Mouse (Mus musculus): ENCODE data around the gene Spx. TPM values are rescaled to one million over a fixed set of nuclear protein-coding genes. Genes with fewer than 3 reads are reported as not detected.

Spx gene
- polyA plus RNA-seq, 1 experiment from 2014 or later, result 1.7 TPM

DNA sequence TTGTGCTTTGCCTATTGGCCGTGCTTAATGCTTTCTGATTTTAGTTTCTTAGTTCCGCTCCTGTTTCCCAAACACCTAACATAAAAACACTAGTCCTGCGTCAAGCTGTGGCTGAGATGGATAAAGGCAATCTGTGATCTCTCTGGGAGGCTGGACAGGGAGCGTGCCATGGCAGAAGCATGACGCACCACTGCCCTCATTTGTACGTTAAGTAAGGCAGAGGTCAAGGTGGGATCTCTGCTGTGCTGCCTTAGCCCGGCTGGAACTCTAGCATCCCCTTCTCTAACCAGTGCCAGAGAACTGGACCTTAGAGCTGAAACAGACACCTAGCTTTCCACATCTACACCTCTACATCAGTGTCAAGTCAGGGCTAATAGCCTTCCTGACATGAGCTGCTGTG, 31.6 kb upstream of the Spx start:
- Histone ChIP-seq H3K9me3 (replicated peaks; ENCODE audit: control insufficient read depth, low read length) (no peaks in the 10 kb centered on the region), H3K4me1 (ENCODE audit: control insufficient read depth, insufficient read depth, low read length) (0 out of 2 replicates have a peak, but pooled peaks cover 3% of the 10 kb centered on the region), H3K4me3 (ENCODE audit: low read depth, low read length) (no peak overlapping the region), H3K9ac (ENCODE audit: low read length) (no peak overlapping the region), H3K27ac (ENCODE audit: low read depth, low read length) (no peak overlapping the region), H3K4me2 (ENCODE audit: low read length) (no peak overlapping the region), H3K27me3 (replicated peaks; ENCODE audit: control insufficient read depth, insufficient read depth, low read length) (no peaks in the 10 kb centered on the region), H3K36me3 (ENCODE audit: control insufficient read depth, insufficient read depth, low read length) (peaks cover 12% of the 10 kb centered on the region)
- no peak for DNase-seq (ENCODE audit: low spot score)
- 94% methylated on average over 7 of the region's 7 CpGs for WGBS
- no peak for ATAC-seq

DNA sequence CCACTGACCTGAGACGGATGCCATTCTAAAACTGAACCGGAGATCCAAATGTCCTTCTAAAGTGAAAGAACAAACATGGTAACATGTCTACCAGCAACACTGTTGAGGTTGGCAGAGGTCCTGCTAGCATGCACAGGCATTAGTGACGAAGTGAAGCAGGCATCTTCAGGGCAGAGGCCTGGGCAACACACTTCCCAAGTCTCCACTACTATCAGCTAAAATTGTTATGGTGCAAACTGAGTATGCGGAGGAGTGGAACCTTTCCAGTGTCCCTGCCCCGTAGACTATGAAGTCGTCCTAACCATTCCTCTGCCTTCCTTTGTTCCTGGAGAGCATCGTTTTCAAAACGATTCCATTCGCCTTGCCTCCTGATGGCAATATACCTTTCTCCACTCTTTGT, 28.7 kb upstream of the Spx start:
- DNase-seq (ENCODE audit: low spot score), result no peak
- WGBS, result 89% methylated on average over 9 of the region's 9 CpGs
- no peak for ATAC-seq
- Histone ChIP-seq H3K36me3 (ENCODE audit: control insufficient read depth, insufficient read depth, low read length) (no peaks in the 10 kb centered on the region), H3K9me3 (replicated peaks; ENCODE audit: control insufficient read depth, low read length) (no peaks in the 10 kb centered on the region), H3K4me2 (ENCODE audit: low read length) (no peak overlapping the region), H3K27me3 (replicated peaks; ENCODE audit: control insufficient read depth, insufficient read depth, low read length) (no peaks in the 10 kb centered on the region), H3K4me3 (ENCODE audit: low read depth, low read length) (no peak overlapping the region), H3K4me1 (ENCODE audit: control insufficient read depth, insufficient read depth, low read length) (peaks cover 14% of the 10 kb centered on the region), H3K27ac (ENCODE audit: low read depth, low read length) (no peak overlapping the region), H3K9ac (ENCODE audit: low read length) (no peak overlapping the region)

DNA sequence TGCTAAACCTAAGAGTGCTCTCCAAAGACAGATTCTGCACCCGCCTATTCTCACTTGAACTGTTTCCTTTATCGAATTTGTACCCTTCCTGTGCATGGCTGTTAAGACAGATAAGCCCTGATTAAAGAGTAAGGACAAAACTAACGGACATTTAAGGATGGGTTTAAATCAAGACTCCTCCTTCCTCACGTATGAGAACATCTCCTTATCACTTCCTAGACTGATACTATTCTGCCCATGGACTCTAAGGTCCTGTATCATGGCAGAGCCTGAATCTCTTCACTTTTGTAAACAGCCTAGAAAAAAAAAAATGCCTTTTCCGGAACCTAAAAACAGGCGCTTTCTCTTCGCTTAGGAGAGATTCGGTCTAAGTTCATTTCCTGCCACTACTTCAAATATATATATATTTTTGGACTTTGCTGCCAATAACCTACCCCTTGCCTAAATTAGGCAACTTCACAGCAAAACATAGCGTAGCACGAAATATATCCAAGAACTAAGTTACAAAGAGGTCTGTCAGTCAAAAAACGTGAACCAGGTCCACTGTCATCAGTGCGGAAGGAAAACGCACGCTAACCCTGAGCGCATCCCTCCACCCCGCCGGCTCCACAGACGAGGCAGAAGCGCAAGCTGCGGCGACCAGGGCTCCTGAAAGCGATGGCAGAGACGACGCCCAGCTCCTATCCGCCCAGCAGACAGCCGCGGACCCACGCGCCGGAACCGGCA, 26.8 kb upstream of the Spx start:
- DNase-seq (ENCODE audit: low spot score) (no peak), ATAC-seq (peak; percentile 81)

DNA sequence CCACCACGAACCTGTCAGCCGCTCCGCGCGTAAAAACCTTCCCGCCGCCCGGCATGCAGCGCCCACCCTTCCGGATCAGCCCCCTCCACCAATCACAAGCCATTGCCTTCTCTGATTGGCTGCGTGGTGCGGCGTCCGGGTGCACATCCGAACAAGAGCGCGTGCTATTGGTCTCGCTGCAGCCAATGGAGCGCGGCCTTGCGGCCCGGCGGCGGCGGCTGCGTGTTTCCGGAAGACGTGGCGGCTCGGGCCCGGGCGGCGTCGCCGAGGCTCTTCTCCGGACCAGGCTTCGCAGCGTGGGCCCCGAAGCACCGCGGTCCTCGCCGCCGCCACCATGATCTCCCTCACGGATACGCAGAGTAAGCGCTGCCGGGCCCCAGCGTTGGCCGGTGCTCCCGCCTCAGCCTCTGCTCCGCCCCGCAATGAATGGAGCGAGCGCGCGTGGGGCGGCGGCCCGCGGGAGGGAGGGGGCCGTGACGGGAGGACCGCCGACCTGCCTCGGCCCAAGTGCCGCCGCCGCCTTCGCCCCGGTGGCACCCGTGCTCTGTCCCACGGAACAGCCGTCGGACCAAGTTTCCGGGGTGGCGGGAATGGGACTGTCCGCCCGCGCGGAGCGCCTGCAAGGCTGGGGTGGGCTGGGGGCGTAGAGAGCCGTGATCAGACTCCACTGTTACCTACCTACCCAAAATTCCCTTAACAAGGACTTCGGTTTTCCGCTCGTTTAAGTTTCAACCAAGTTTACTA, 26.1 kb upstream of the Spx start, which contains the start of the genes Recql and Golt1b:
Recql (minus strand) TSS at position 77 of the 744 bp plus-strand sequence.
Golt1b (plus strand) TSS at position 211 of the 744 bp plus-strand sequence.
- no peaks in the 10 kb centered on the region for H3K9me3 ChIP-seq (replicated peaks; ENCODE audit: control insufficient read depth, low read length)
- H3K36me3 ChIP-seq (ENCODE audit: control insufficient read depth, insufficient read depth, low read length), result no peaks in the 10 kb centered on the region
- no peak within 1 kb of the TSS for H3K27ac ChIP-seq (ENCODE audit: low read depth, low read length)
- no peaks in the 10 kb centered on the region for H3K27me3 ChIP-seq (replicated peaks; ENCODE audit: control insufficient read depth, insufficient read depth, low read length)
- under 1% methylated on average over 67 of the region's 87 CpGs for WGBS
- H3K4me3 ChIP-seq (ENCODE audit: low read depth, low read length), result peak within 1 kb of the TSS; percentile 99
- peak; percentile 100 for ATAC-seq
- H3K4me1 ChIP-seq (ENCODE audit: control insufficient read depth, insufficient read depth, low read length), result peaks cover 14% of the 10 kb centered on the region
- peak; percentile 98 for DNase-seq (ENCODE audit: low spot score)
- H3K4me2 ChIP-seq (ENCODE audit: low read length), result peak within 1 kb of the TSS; percentile 74
- H3K9ac ChIP-seq (ENCODE audit: low read length), result peak within 1 kb of the TSS; percentile 91

More for the DNA sequence above, 26.8 kb upstream of the Spx start:
- peak overlapping the region; percentile 91 for H3K9ac ChIP-seq (ENCODE audit: low read length)
- H3K9me3 ChIP-seq (replicated peaks; ENCODE audit: control insufficient read depth, low read length), result no peaks in the 10 kb centered on the region
- peak overlapping the region; percentile 67 for H3K4me2 ChIP-seq (ENCODE audit: low read length)
- H3K36me3 ChIP-seq (ENCODE audit: control insufficient read depth, insufficient read depth, low read length), result no peaks in the 10 kb centered on the region
- peak overlapping the region; percentile 99 for H3K4me3 ChIP-seq (ENCODE audit: low read depth, low read length)
- peaks cover 14% of the 10 kb centered on the region for H3K4me1 ChIP-seq (ENCODE audit: control insufficient read depth, insufficient read depth, low read length)
- WGBS, result 6% methylated on average over 31 of the region's 31 CpGs
- no peaks in the 10 kb centered on the region for H3K27me3 ChIP-seq (replicated peaks; ENCODE audit: control insufficient read depth, insufficient read depth, low read length)
- H3K27ac ChIP-seq (ENCODE audit: low read depth, low read length), result no peak overlapping the region

DNA sequence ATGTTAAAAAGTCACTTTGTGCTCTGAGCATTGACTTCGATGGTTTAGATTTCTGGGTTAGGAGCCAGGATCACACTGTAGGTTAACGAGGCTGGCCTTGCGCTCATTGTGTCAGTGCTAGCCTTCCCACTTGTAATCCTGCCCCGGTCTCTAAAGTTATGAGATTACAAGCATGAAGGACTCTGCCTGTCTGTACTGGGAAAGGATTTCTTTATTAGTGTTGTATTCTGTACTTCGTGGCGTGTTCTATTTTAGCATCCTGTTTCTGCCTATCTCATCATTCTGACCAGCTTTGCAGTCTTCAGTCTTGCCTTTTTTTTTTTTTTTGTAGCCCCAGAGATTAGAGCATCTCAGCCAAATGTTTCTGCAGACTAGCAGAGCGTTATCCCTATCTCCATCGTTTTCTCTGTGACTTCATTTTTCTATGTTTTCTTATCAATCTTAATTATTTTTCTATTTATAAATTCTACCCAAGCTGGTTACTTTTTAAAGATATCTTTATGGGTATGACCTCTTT, 25.4 kb upstream of the Spx start:
- 23% methylated on average over 8 of the region's 8 CpGs for WGBS
- Histone ChIP-seq H3K9me3 (replicated peaks; ENCODE audit: control insufficient read depth, low read length) (no peaks in the 10 kb centered on the region), H3K4me2 (ENCODE audit: low read length) (peak overlapping the region; percentile 74), H3K36me3 (ENCODE audit: control insufficient read depth, insufficient read depth, low read length) (no peaks in the 10 kb centered on the region), H3K4me1 (ENCODE audit: control insufficient read depth, insufficient read depth, low read length) (peaks cover 14% of the 10 kb centered on the region), H3K27me3 (replicated peaks; ENCODE audit: control insufficient read depth, insufficient read depth, low read length) (no peaks in the 10 kb centered on the region), H3K4me3 (ENCODE audit: low read depth, low read length) (peak overlapping the region; percentile 99), H3K9ac (ENCODE audit: low read length) (peak overlapping the region; percentile 91), H3K27ac (ENCODE audit: low read depth, low read length) (no peak overlapping the region)
- no peak for DNase-seq (ENCODE audit: low spot score)
- ATAC-seq, result no peak

DNA sequence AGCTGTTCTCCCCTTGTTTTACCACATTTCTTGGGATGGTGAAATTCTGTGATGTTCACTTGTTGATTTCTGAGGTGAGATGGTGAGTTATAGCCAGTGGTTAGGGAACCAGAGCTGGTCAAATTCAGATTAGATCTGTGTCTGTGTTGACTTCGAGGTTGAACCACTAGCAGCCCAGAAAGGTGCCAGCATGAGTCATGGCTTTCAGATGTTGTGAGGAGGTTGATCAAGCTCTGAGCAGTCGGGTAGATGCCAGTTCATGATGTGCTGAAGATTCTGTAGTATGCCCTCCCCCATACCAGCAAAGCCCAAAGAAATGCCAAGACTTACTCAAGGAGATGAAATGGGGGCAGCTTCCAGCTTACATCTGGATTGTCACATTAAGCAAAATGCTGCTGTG, 24.1 kb upstream of the Spx start:
- no peak for DNase-seq (ENCODE audit: low spot score)
- H3K27ac ChIP-seq (ENCODE audit: low read depth, low read length), result no peak overlapping the region
- H3K4me1 ChIP-seq (ENCODE audit: control insufficient read depth, insufficient read depth, low read length), result peaks cover 14% of the 10 kb centered on the region
- no peak overlapping the region for H3K4me3 ChIP-seq (ENCODE audit: low read depth, low read length)
- no peaks in the 10 kb centered on the region; the same call in 1 of the 2 replicates for H3K36me3 ChIP-seq (ENCODE audit: control insufficient read depth, insufficient read depth, low read length)
- no peaks in the 10 kb centered on the region for H3K27me3 ChIP-seq (replicated peaks; ENCODE audit: control insufficient read depth, insufficient read depth, low read length)
- no peak overlapping the region for H3K9ac ChIP-seq (ENCODE audit: low read length)
- no peaks in the 10 kb centered on the region for H3K9me3 ChIP-seq (replicated peaks; ENCODE audit: control insufficient read depth, low read length)
- 82% methylated on average over 2 of the region's 2 CpGs for WGBS
- no peak for ATAC-seq
- H3K4me2 ChIP-seq (ENCODE audit: low read length), result no peak overlapping the region

DNA sequence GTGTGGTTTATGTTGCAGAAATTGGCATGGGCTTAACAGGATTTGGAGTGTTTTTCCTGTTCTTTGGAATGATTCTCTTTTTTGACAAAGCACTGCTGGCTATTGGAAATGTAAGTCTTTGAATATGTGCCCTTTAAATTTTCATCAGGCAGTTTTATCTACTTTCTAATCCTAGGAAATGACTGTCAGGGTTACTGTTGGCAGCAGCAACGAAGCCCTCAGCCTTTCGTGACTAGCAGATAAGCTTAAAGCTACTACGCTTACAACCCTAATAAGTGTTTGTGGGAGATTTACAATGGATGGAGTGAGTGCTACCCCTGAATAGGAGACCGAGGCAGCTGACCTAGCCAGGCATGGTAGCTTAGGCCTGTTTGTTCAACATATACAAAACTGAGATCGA, 20.9 kb upstream of the Spx start:
- no peak for DNase-seq (ENCODE audit: low spot score)
- peaks cover 10% of the 10 kb centered on the region for H3K4me1 ChIP-seq (ENCODE audit: control insufficient read depth, insufficient read depth, low read length)
- no peak overlapping the region for H3K4me2 ChIP-seq (ENCODE audit: low read length)
- no peaks in the 10 kb centered on the region for H3K9me3 ChIP-seq (replicated peaks; ENCODE audit: control insufficient read depth, low read length)
- no peak overlapping the region for H3K27ac ChIP-seq (ENCODE audit: low read depth, low read length)
- no peak overlapping the region for H3K9ac ChIP-seq (ENCODE audit: low read length)
- ATAC-seq, result no peak
- H3K4me3 ChIP-seq (ENCODE audit: low read depth, low read length), result no peak overlapping the region
- whole genome bisulfite sequencing, result 91% methylated on average over 5 of the region's 5 CpGs
- no peaks in the 10 kb centered on the region for H3K27me3 ChIP-seq (replicated peaks; ENCODE audit: control insufficient read depth, insufficient read depth, low read length)
- peaks cover 23% of the 10 kb centered on the region for H3K36me3 ChIP-seq (ENCODE audit: control insufficient read depth, insufficient read depth, low read length)

DNA sequence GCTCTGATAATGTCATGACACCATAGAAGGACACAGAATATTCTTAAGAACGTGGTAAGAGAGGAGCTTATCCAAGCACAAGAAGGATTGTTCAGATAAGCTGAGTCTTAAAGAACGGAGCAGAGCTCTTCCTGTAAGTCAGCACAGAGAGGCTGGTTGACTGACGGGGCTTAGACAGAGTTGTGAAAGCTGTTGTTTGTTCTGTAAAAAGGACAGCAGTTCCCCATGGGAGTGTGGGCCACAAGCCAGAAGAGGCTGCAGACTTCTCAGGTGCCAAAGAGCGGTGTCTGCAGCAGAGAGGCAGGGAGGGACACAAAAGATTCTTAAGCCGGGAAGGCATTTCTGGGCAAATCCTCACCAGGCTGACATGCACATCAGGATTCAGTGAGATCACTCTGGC, 18.6 kb upstream of the Spx start:
- H3K4me3 ChIP-seq (ENCODE audit: low read depth, low read length), result no peak overlapping the region
- no peak overlapping the region for H3K9ac ChIP-seq (ENCODE audit: low read length)
- no peak overlapping the region for H3K27ac ChIP-seq (ENCODE audit: low read depth, low read length)
- H3K4me1 ChIP-seq (ENCODE audit: control insufficient read depth, insufficient read depth, low read length), result no peaks in the 10 kb centered on the region
- no peaks in the 10 kb centered on the region for H3K27me3 ChIP-seq (replicated peaks; ENCODE audit: control insufficient read depth, insufficient read depth, low read length)
- WGBS, result 83% methylated on average over 5 of the region's 5 CpGs
- no peak overlapping the region for H3K4me2 ChIP-seq (ENCODE audit: low read length)
- peaks cover 23% of the 10 kb centered on the region for H3K36me3 ChIP-seq (ENCODE audit: control insufficient read depth, insufficient read depth, low read length)
- no peak for ATAC-seq
- no peaks in the 10 kb centered on the region for H3K9me3 ChIP-seq (replicated peaks; ENCODE audit: control insufficient read depth, low read length)
- no peak for DNase-seq (ENCODE audit: low spot score)

DNA sequence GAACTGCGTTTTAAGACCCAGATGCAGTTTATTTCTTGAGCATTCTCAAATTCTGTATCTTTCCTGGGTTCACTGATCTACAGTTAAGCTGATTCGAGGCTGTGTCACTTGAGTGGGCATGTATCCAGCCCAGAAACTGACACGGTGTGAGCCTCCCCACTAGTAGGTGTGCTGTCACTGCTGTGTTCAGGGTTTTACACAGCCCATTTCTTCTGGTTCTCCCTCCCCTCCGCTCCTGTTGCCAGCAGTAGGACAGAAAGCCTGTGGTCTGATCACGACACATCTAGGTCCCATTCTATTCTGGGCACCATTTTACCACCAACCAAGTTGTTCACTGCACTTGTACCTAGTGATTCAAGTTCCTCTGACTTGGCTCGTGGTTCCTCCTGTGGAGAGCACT, 17.5 kb upstream of the Spx start:
- ATAC-seq (no peak), DNase-seq (ENCODE audit: low spot score) (no peak)
- WGBS, result 92% methylated on average over 6 of the region's 6 CpGs
- Histone ChIP-seq H3K9ac (ENCODE audit: low read length) (no peak overlapping the region), H3K27ac (ENCODE audit: low read depth, low read length) (no peak overlapping the region), H3K36me3 (ENCODE audit: control insufficient read depth, insufficient read depth, low read length) (peaks cover 31% of the 10 kb centered on the region), H3K4me2 (ENCODE audit: low read length) (no peak overlapping the region), H3K4me1 (ENCODE audit: control insufficient read depth, insufficient read depth, low read length) (no peaks in the 10 kb centered on the region), H3K4me3 (ENCODE audit: low read depth, low read length) (no peak overlapping the region), H3K9me3 (replicated peaks; ENCODE audit: control insufficient read depth, low read length) (no peaks in the 10 kb centered on the region), H3K27me3 (replicated peaks; ENCODE audit: control insufficient read depth, insufficient read depth, low read length) (no peaks in the 10 kb centered on the region)
